Mouse (Mus musculus) intestine, postnatal 0 days (tissue): ENCODE data around the gene Myh9. TPM values are rescaled to one million over a fixed set of nuclear protein-coding genes. Genes with fewer than 3 reads are reported as not detected.

Experiments used
- ATAC-seq: fragments of 200-750 bp; cut with Nextera tagmentation; 2 replicates; pipeline ENCODE4 v1.8.0; 2017; ENCODE audit warnings: mild to moderate bottlenecking, moderate TSS enrichment, moderate library complexity
- H3K27ac ChIP-seq: fragments of 300-500 bp; sonication (generic); 2 replicates; pipeline ENCODE4 v1.5.1; 2014; ENCODE audit warnings: mild to moderate bottlenecking, low read depth, low read length, moderate library complexity
- H3K27me3 ChIP-seq: fragments of 300-500 bp; sonication (generic); replicated peaks from 2 replicates; pipeline ENCODE4 v1.6.1; 2014; ENCODE audit warnings: low read length, mixed read lengths; ENCODE audit not compliant: control insufficient read depth, insufficient read depth
- H3K36me3 ChIP-seq: fragments of 300-500 bp; sonication (generic); 2 replicates; pipeline ENCODE4 v1.6.1; 2014; ENCODE audit warnings: mild to moderate bottlenecking, moderate library complexity; ENCODE audit not compliant: control insufficient read depth, insufficient read depth
- H3K4me1 ChIP-seq: fragments of 300-500 bp; sonication (generic); replicated peaks from 2 replicates; pipeline ENCODE4 v1.6.1; 2014; ENCODE audit warnings: antibody characterized with exemption, low read length, mixed read lengths; ENCODE audit not compliant: control insufficient read depth, insufficient read depth
- H3K4me2 ChIP-seq: fragments of 300-500 bp; sonication (generic); replicated peaks from 2 replicates; pipeline ENCODE4 v1.6.1; 2014; ENCODE audit warnings: low read depth, mild to moderate bottlenecking, moderate library complexity
- H3K4me3 ChIP-seq: fragments of 300-500 bp; sonication (generic); 2 replicates; pipeline ENCODE4 v1.5.1; 2014; ENCODE audit warnings: low read depth, low read length
- H3K9ac ChIP-seq: fragments of 300-500 bp; sonication (generic); 2 replicates; pipeline ENCODE4 v1.6.1; 2014; ENCODE audit warnings: mild to moderate bottlenecking, low read depth, low read length
- H3K9me3 ChIP-seq: fragments of 300-500 bp; sonication (generic); 2 replicates; pipeline ENCODE4 v1.6.1; 2016; ENCODE audit warnings: mixed run types; ENCODE audit not compliant: control insufficient read depth
- CTCF ChIP-seq: sonication (generic); IDR thresholded peaks from 2 replicates; pipeline ENCODE4 v1.5.1; 2016; ENCODE audit warnings: low read depth, mild to moderate bottlenecking, control low read depth, antibody characterized with exemption, moderate library complexity
- WGBS: fragments of 180-500 bp; shearing (Covaris S2); extraction: QIAGEN DNeasy Blood & Tissue Kit; methylation state at CpG from one replicate; pipeline ENCODE4 v1.1.7; 2014; 5-methylcytosine and 5-hydroxymethylcytosine counted together
- polyA plus RNA-seq: library from polyadenylated mRNA; unstranded; fragments of >200 nt; fragmentation: Nextera tagmentation; extraction: Ambion mirVana; gene quantifications from 2 replicates; pipeline ENCODE4 v1.2.1, GENCODE M21; 2015

Myh9 gene
- polyA plus RNA-seq, 1 experiment from 2014 or later, result 25.7 TPM

DNA sequence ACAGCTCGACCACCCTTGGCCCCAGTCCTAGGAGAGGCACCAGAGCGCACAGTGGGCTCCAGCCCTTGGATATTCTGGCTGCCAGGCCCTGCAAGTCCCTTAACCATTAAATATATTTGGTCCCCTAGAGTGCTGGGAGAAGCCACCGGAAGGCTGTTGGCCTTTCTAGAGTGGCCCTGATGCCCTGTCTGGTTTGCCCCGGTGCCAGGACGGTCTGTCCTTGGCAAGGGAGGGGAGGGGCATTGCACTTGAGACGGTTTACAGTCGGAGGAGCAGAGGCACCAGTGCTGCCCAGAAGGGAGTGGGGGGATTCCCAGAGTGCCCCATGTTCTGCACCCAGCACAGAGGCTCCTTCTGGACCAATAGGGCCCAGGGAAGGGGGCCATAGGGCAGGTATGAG is 80.9 kb downstream of the Myh9 start:
- WGBS, result 93% methylated on average over 7 of the region's 7 CpGs
- Histone ChIP-seq H3K4me3 (no peak overlapping the region), H3K27ac (no peak overlapping the region), H3K27me3 (0 out of 2 replicates have a peak, but pooled peaks cover 2% of the 10 kb centered on the region), H3K4me1 (no peaks in the 10 kb centered on the region), H3K9me3 (no peaks in the 10 kb centered on the region), H3K36me3 (peaks cover 61% of the 10 kb centered on the region), H3K9ac (no peak overlapping the region), H3K4me2 (no peak overlapping the region)
- ATAC-seq, result no peak
- no peak for TF ChIP-seq CTCF

- Histone ChIP-seq H3K27ac (no peak overlapping the region), H3K9ac (no peak overlapping the region), H3K9me3 (no peaks in the 10 kb centered on the region), H3K4me3 (no peak overlapping the region), H3K4me2 (no peak overlapping the region), H3K27me3 (0 out of 2 replicates have a peak, but pooled peaks cover 5% of the 10 kb centered on the region), H3K4me1 (no peaks in the 10 kb centered on the region), H3K36me3 (peaks cover 51% of the 10 kb centered on the region)
- WGBS, result 93% methylated on average over 16 of the region's 16 CpGs
- ATAC-seq, result no peak
- TF ChIP-seq CTCF, result no peak
Measured at GRCm38 (mm10) chr15:77760037-77760436, 81.9 kb downstream of the Myh9 start.

DNA sequence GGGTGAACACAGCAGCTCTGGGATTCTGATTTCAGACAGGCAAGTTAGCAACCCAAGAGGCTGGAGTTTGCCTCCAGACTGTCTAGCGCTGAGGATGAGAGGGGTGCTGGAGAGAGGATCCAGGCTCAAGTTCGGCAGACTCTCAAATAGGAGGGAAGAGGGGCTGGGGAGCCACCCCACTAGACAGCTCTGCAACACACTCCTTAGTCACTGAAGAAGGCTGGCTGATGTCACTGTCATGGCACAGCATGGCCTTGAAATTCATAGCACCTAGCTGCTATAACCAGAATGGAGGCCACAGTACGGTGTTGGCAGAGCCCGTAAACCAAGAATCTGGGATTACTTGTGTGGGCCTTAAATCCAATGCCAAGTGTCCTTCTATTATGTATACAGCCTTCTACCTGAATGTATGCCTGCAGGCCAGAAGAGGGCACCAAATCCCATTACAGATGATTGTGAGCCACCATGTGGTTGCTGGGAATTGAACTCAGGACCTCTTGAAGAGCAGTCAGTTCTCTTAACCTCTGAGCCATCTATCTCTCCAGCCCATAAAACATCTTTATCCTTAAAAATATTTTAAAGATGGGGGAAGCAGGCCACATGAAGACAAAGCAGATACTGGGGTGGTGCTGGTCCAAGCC is 84.3 kb downstream of the Myh9 start:
- Histone ChIP-seq H3K9ac (no peak overlapping the region), H3K4me1 (no peaks in the 10 kb centered on the region), H3K27me3 (0 out of 2 replicates have a peak, but pooled peaks cover 11% of the 10 kb centered on the region), H3K36me3 (peaks cover 27% of the 10 kb centered on the region), H3K4me3 (no peak overlapping the region), H3K27ac (no peak overlapping the region), H3K9me3 (no peaks in the 10 kb centered on the region), H3K4me2 (no peak overlapping the region)
- TF ChIP-seq CTCF, result peak; percentile 58
- ATAC-seq, result no peak
- 75% methylated on average over 4 of the region's 4 CpGs for WGBS

DNA sequence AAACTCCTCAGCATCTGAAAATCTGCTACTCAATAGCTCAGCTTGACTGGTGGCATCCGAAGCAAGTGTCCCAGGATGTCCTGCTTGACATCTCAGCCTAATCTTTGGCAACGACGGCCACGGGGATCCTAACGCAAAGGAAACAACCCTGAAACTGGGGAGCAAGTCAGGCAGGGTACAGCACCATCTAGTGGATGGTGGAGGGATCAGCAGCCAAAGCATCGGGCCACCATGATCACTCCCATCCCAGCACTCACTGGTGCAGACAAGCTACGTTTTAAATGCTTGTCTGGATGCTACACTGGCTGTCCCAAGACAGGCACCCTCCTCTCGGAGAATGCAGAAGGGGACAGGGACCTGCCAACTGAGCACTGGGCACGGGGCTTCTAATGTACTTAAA is 85.1 kb downstream of the Myh9 start, which contains the start of gene Apol8:
Gene Apol8 (minus strand): TSS at position 156 of the 400 bp plus-strand sequence.
- 5% methylated on average over 9 of the region's 9 CpGs for WGBS
- no peak within 1 kb of the TSS for H3K4me2 ChIP-seq
- H3K9me3 ChIP-seq, result no peaks in the 10 kb centered on the region
- no peak within 1 kb of the TSS for H3K27ac ChIP-seq
- H3K27me3 ChIP-seq, result 0 out of 2 replicates have a peak, but pooled peaks cover 16% of the 10 kb centered on the region
- H3K36me3 ChIP-seq, result peaks cover 19% of the 10 kb centered on the region
- no peak within 1 kb of the TSS for H3K4me3 ChIP-seq
- H3K9ac ChIP-seq, result no peak within 1 kb of the TSS
- peak; percentile 96 for TF ChIP-seq CTCF
- no peak for ATAC-seq
- H3K4me1 ChIP-seq, result no peaks in the 10 kb centered on the region

- Histone ChIP-seq H3K9me3 (no peaks in the 10 kb centered on the region), H3K27me3 (peaks cover 20% of the 10 kb centered on the region; the same call in 1 of the 2 replicates), H3K27ac (no peak overlapping the region), H3K4me3 (no peak overlapping the region), H3K4me2 (no peak overlapping the region), H3K9ac (no peak overlapping the region), H3K4me1 (no peaks in the 10 kb centered on the region), H3K36me3 (peaks cover 11% of the 10 kb centered on the region)
- no peak for TF ChIP-seq CTCF
- ATAC-seq, result no peak
- WGBS, result 67% methylated on average over 2 of the region's 2 CpGs
Measured at GRCm38 (mm10) chr15:77756081-77756480, 85.9 kb downstream of the Myh9 start.

- no peaks in the 10 kb centered on the region for H3K4me1 ChIP-seq
- H3K4me3 ChIP-seq, result no peak overlapping the region
- no peaks in the 10 kb centered on the region for H3K9me3 ChIP-seq
- peaks cover 2% of the 10 kb centered on the region for H3K36me3 ChIP-seq
- WGBS, result 36% methylated on average over 2 of the region's 2 CpGs
- no peak for TF ChIP-seq CTCF
- peaks cover 27% of the 10 kb centered on the region; the same call in 1 of the 2 replicates for H3K27me3 ChIP-seq
- no peak overlapping the region for H3K27ac ChIP-seq
- no peak overlapping the region for H3K9ac ChIP-seq
- H3K4me2 ChIP-seq, result no peak overlapping the region
- ATAC-seq, result no peak
Measured at GRCm38 (mm10) chr15:77755132-77755531, 86.8 kb downstream of the Myh9 start.
